Mouse (Mus musculus) lung, embryonic 14.5 days (tissue): ENCODE data around the gene Proca1. TPM values are rescaled to one million over a fixed set of nuclear protein-coding genes. Genes with fewer than 3 reads are reported as not detected.

Source experiments
- ATAC-seq: fragments of 200-750 bp; cut with Nextera tagmentation; 2 replicates; pipeline ENCODE4 v1.8.0; 2017; ENCODE audit warnings: mild to moderate bottlenecking, moderate TSS enrichment, moderate library complexity; ENCODE audit not compliant: insufficient read depth
- DNase-seq: peaks from one replicate; pipeline ENCODE4 v3.0.0-alpha.2; 2015
- H3K27ac ChIP-seq: fragments of 300-500 bp; sonication (generic); 2 replicates; pipeline ENCODE4 v1.5.1; 2014; ENCODE audit warnings: low read depth, mild to moderate bottlenecking, moderate library complexity
- H3K27me3 ChIP-seq: fragments of 300-500 bp; sonication (generic); 2 replicates; pipeline ENCODE4 v1.6.1; 2014; ENCODE audit warnings: low read length, control low read depth; ENCODE audit not compliant: insufficient read depth
- H3K36me3 ChIP-seq: fragments of 300-500 bp; sonication (generic); 2 replicates; pipeline ENCODE4 v1.6.1; 2014; ENCODE audit warnings: control low read depth; ENCODE audit not compliant: insufficient read depth
- H3K4me1 ChIP-seq: fragments of 300-500 bp; sonication (generic); 2 replicates; pipeline ENCODE4 v1.6.1; 2014; ENCODE audit warnings: antibody characterized with exemption, control low read depth; ENCODE audit not compliant: insufficient read depth
- H3K4me2 ChIP-seq: fragments of 300-500 bp; sonication (generic); 2 replicates; pipeline ENCODE4 v1.6.1; 2014; ENCODE audit warnings: mild to moderate bottlenecking
- H3K4me3 ChIP-seq: fragments of 300-500 bp; sonication (generic); 2 replicates; pipeline ENCODE4 v1.5.1; 2014; ENCODE audit warnings: low read depth, low read length
- H3K9ac ChIP-seq: fragments of 300-500 bp; sonication (generic); 2 replicates; pipeline ENCODE4 v1.6.1; 2014
- H3K9me3 ChIP-seq: fragments of 300-500 bp; sonication (generic); 2 replicates; pipeline ENCODE4 v1.6.1; 2016; ENCODE audit warnings: low read depth, low read length, control low read depth
- CTCF ChIP-seq: IDR thresholded peaks from 2 replicates; pipeline ENCODE4 v1.5.1; 2016; ENCODE audit warnings: antibody characterized with exemption, low read depth
- WGBS: fragments of 180-500 bp; shearing (Covaris S2); extraction: QIAGEN DNeasy Blood & Tissue Kit; methylation state at CpG from one replicate; pipeline ENCODE4 v1.1.7; 2014; 5-methylcytosine and 5-hydroxymethylcytosine counted together
- polyA plus RNA-seq: library from polyadenylated mRNA; unstranded; fragments of >200 nt; fragmentation: Nextera tagmentation; extraction: Ambion mirVana; gene quantifications from 2 replicates; pipeline ENCODE4 v1.2.1, GENCODE M21; 2014

Gene Proca1
- polyA plus RNA-seq, 1 experiment from 2014 or later: 2.8 TPM

GRCm38 (mm10) chr11:78161169-78161568 is 32.0 kb upstream of the Proca1 start:
- Histone ChIP-seq H3K4me2 (no peak overlapping the region), H3K4me1 (peaks cover 10% of the 10 kb centered on the region), H3K27ac (no peak overlapping the region), H3K4me3 (no peak overlapping the region), H3K27me3 (no peaks in the 10 kb centered on the region), H3K36me3 (peaks cover 68% of the 10 kb centered on the region), H3K9ac (no peak overlapping the region), H3K9me3 (no peaks in the 10 kb centered on the region)
- no peak for TF ChIP-seq CTCF
- ATAC-seq (no peak), DNase-seq (no peak)
- 82% methylated on average over 14 of the region's 14 CpGs for WGBS

- Histone ChIP-seq H3K36me3 (peaks cover 60% of the 10 kb centered on the region), H3K4me1 (peaks cover 10% of the 10 kb centered on the region), H3K9ac (0 out of 2 replicates have a peak overlapping the region, but pooled peaks have one; percentile 0), H3K27me3 (no peaks in the 10 kb centered on the region), H3K4me2 (peak overlapping the region; percentile 90; the same call in 1 of the 2 replicates), H3K9me3 (no peaks in the 10 kb centered on the region), H3K4me3 (peak overlapping the region; percentile 10; the same call in 1 of the 2 replicates), H3K27ac (0 out of 2 replicates have a peak overlapping the region, but pooled peaks have one; percentile 27)
- 49% methylated on average over 4 of the region's 4 CpGs for WGBS
- ATAC-seq (no peak), DNase-seq (no peak)
- no peak for TF ChIP-seq CTCF
Measured at GRCm38 (mm10) chr11:78161968-78162367, 31.2 kb upstream of the Proca1 start.

GRCm38 (mm10) chr11:78162504-78162903 is 30.7 kb upstream of the Proca1 start:
- WGBS: 52% methylated on average over 6 of the region's 6 CpGs
- H3K4me3 ChIP-seq: peak overlapping the region; percentile 100; the same call in 1 of the 2 replicates
- H3K27me3 ChIP-seq: no peaks in the 10 kb centered on the region
- DNase-seq (no peak), ATAC-seq (no peak)
- H3K36me3 ChIP-seq: peaks cover 54% of the 10 kb centered on the region
- peaks cover 10% of the 10 kb centered on the region for H3K4me1 ChIP-seq
- TF ChIP-seq CTCF: no peak
- 0 out of 2 replicates have a peak overlapping the region, but pooled peaks have one; percentile 0 for H3K9ac ChIP-seq
- peak overlapping the region; percentile 90 for H3K4me2 ChIP-seq
- 0 out of 2 replicates have a peak overlapping the region, but pooled peaks have one; percentile 99 for H3K27ac ChIP-seq
- H3K9me3 ChIP-seq: no peaks in the 10 kb centered on the region

GRCm38 (mm10) chr11:78163045-78163444 is 30.1 kb upstream of the Proca1 start:
- peak overlapping the region; percentile 100 for H3K4me3 ChIP-seq
- H3K27me3 ChIP-seq: no peaks in the 10 kb centered on the region
- ATAC-seq (no peak), DNase-seq (no peak)
- H3K4me1 ChIP-seq: peaks cover 10% of the 10 kb centered on the region
- TF ChIP-seq CTCF: no peak
- H3K9me3 ChIP-seq: no peaks in the 10 kb centered on the region
- 54% methylated on average over 2 of the region's 2 CpGs for WGBS
- peak overlapping the region; percentile 99 for H3K9ac ChIP-seq
- H3K4me2 ChIP-seq: peak overlapping the region; percentile 90
- H3K36me3 ChIP-seq: peaks cover 49% of the 10 kb centered on the region
- peak overlapping the region; percentile 99 for H3K27ac ChIP-seq

- under 1% methylated on average over 22 of the region's 22 CpGs for WGBS
- Histone ChIP-seq H3K27ac (peak overlapping the region; percentile 99), H3K4me1 (peaks cover 10% of the 10 kb centered on the region)
Measured at GRCm38 (mm10) chr11:78163681-78164603, 29.2 kb upstream of the Proca1 start.

GRCm38 (mm10) chr11:78164604-78164923 is 28.6 kb upstream of the Proca1 start:
- Histone ChIP-seq H3K4me1 (peaks cover 10% of the 10 kb centered on the region), H3K4me2 (peak overlapping the region; percentile 90), H3K9ac (peak overlapping the region; percentile 99), H3K27me3 (no peaks in the 10 kb centered on the region), H3K9me3 (no peaks in the 10 kb centered on the region), H3K36me3 (peaks cover 34% of the 10 kb centered on the region), H3K4me3 (peak overlapping the region; percentile 100), H3K27ac (peak overlapping the region; percentile 99)
- DNase-seq: peak; percentile 46
- no peak for ATAC-seq
- no peak for TF ChIP-seq CTCF
- WGBS: under 1% methylated on average over 14 of the region's 14 CpGs

More at GRCm38 (mm10) chr11:78163681-78164603, 29.2 kb upstream of the Proca1 start:
- no peaks in the 10 kb centered on the region for H3K27me3 ChIP-seq
- peak overlapping the region; percentile 99 for H3K9ac ChIP-seq
- peaks cover 40% of the 10 kb centered on the region for H3K36me3 ChIP-seq
- no peak for TF ChIP-seq CTCF
- H3K4me2 ChIP-seq: peak overlapping the region; percentile 90
- H3K4me3 ChIP-seq: peak overlapping the region; percentile 100
- DNase-seq: peak; percentile 87
- peak; percentile 78 for ATAC-seq
- no peaks in the 10 kb centered on the region for H3K9me3 ChIP-seq
